Mouse (Mus musculus): ENCODE data around the gene Ppp2r2c. TPM values are rescaled to one million over a fixed set of nuclear protein-coding genes. Genes with fewer than 3 reads are reported as not detected.
A peak's percentile ranks its signal among the peaks of the same experiment; 100 is the strongest.

The Ppp2r2c gene
- polyA plus RNA-seq (2016; fragmentation: Nextera tagmentation; extraction: Ambion mirVana): 3.2 and 3.3 TPM in 2 replicates

GRCm38 (mm10) chr5:36868266-36869090, at the start of gene Ppp2r2c:
Ppp2r2c (plus strand) TSS chr5:36868513.
- H3K9ac ChIP-seq (replicated peaks): peak within 1 kb of the TSS; percentile 43
- WGBS: 1% methylated on average over 90 of the region's 108 CpGs
- H3K9me3 ChIP-seq: no peaks in the 10 kb centered on the region
- peak within 1 kb of the TSS; percentile 49 for H3K4me3 ChIP-seq
- H3K27me3 ChIP-seq: peaks cover 95% of the 10 kb centered on the region
- ATAC-seq (ENCODE audit: low FRiP score, low read depth): no peak
- H3K36me3 ChIP-seq: no peaks in the 10 kb centered on the region
- H3K4me1 ChIP-seq: peaks cover 25% of the 10 kb centered on the region
- no peak within 1 kb of the TSS for H3K27ac ChIP-seq (replicated peaks)
- peak within 1 kb of the TSS; percentile 70 for H3K4me2 ChIP-seq (replicated peaks)

GRCm38 (mm10) chr5:36819742-36820141, 48.6 kb upstream of the Ppp2r2c start:
- H3K9me3 ChIP-seq: no peaks in the 10 kb centered on the region
- H3K27me3 ChIP-seq: no peaks in the 10 kb centered on the region
- no peak overlapping the region for H3K4me3 ChIP-seq
- H3K4me2 ChIP-seq (replicated peaks): no peak overlapping the region
- no peak overlapping the region for H3K27ac ChIP-seq (replicated peaks)
- H3K36me3 ChIP-seq: peaks cover 29% of the 10 kb centered on the region; the same call in 1 of the 2 replicates
- no peak for ATAC-seq (ENCODE audit: low FRiP score, low read depth)
- no peaks in the 10 kb centered on the region for H3K4me1 ChIP-seq
- WGBS: 93% methylated on average over 5 of the region's 5 CpGs
- no peak overlapping the region for H3K9ac ChIP-seq (replicated peaks)

- WGBS: 45% methylated on average over 6 of the region's 6 CpGs
- H3K4me3 ChIP-seq: no peak overlapping the region
- no peak for ATAC-seq (ENCODE audit: low FRiP score, low read depth)
- no peaks in the 10 kb centered on the region for H3K9me3 ChIP-seq
- no peaks in the 10 kb centered on the region for H3K4me1 ChIP-seq
- H3K27ac ChIP-seq (replicated peaks): no peak overlapping the region
- no peak overlapping the region for H3K4me2 ChIP-seq (replicated peaks)
- H3K9ac ChIP-seq (replicated peaks): no peak overlapping the region
- no peaks in the 10 kb centered on the region for H3K27me3 ChIP-seq
- H3K36me3 ChIP-seq: peaks cover 29% of the 10 kb centered on the region; the same call in 1 of the 2 replicates
Measured at GRCm38 (mm10) chr5:36820142-36820541, 48.2 kb upstream of the Ppp2r2c start.

- Histone ChIP-seq H3K36me3 (peaks cover 40% of the 10 kb centered on the region; the same call in 1 of the 2 replicates), H3K9me3 (no peaks in the 10 kb centered on the region), H3K4me3 (no peak overlapping the region), H3K27me3 (no peaks in the 10 kb centered on the region), H3K4me1 (no peaks in the 10 kb centered on the region), H3K9ac (replicated peaks) (no peak overlapping the region), H3K27ac (replicated peaks) (no peak overlapping the region), H3K4me2 (replicated peaks) (no peak overlapping the region)
- 95% methylated on average over 4 of the region's 4 CpGs for WGBS
- ATAC-seq (ENCODE audit: low FRiP score, low read depth): no peak
Measured at GRCm38 (mm10) chr5:36822907-36823306, 45.4 kb upstream of the Ppp2r2c start.

- WGBS: 84% methylated on average over 4 of the region's 4 CpGs
- H3K9ac ChIP-seq (replicated peaks): no peak overlapping the region
- no peak for ATAC-seq (ENCODE audit: low FRiP score, low read depth)
- H3K27me3 ChIP-seq: no peaks in the 10 kb centered on the region
- H3K36me3 ChIP-seq: peaks cover 16% of the 10 kb centered on the region; the same call in 1 of the 2 replicates
- H3K27ac ChIP-seq (replicated peaks): no peak overlapping the region
- H3K4me2 ChIP-seq (replicated peaks): no peak overlapping the region
- no peak overlapping the region for H3K4me3 ChIP-seq
- no peaks in the 10 kb centered on the region for H3K9me3 ChIP-seq
- peaks cover 11% of the 10 kb centered on the region; the same call in 1 of the 2 replicates for H3K4me1 ChIP-seq
Measured at GRCm38 (mm10) chr5:36829098-36829497, 39.2 kb upstream of the Ppp2r2c start.

- Histone ChIP-seq H3K27me3 (no peaks in the 10 kb centered on the region), H3K27ac (replicated peaks) (no peak within 1 kb of the TSS), H3K4me1 (peaks cover 11% of the 10 kb centered on the region; the same call in 1 of the 2 replicates), H3K36me3 (peaks cover 14% of the 10 kb centered on the region; the same call in 1 of the 2 replicates), H3K9me3 (no peaks in the 10 kb centered on the region), H3K9ac (replicated peaks) (peak within 1 kb of the TSS; percentile 59), H3K4me2 (replicated peaks) (peak within 1 kb of the TSS; percentile 72), H3K4me3 (peak within 1 kb of the TSS; percentile 63)
- ATAC-seq (ENCODE audit: low FRiP score, low read depth): peak; percentile 87
- 4% methylated on average over 46 of the region's 46 CpGs for WGBS
Measured at GRCm38 (mm10) chr5:36829913-36830879, 38.1 kb upstream of the Ppp2r2c start, which contains the start of gene Man2b2. Man2b2 (minus strand) TSS chr5:36830653.

GRCm38 (mm10) chr5:36831272-36831671, 37.0 kb upstream of the Ppp2r2c start:
- Histone ChIP-seq H3K27me3 (no peaks in the 10 kb centered on the region), H3K27ac (replicated peaks) (no peak overlapping the region), H3K36me3 (0 out of 2 replicates have a peak, but pooled peaks cover 5% of the 10 kb centered on the region), H3K4me2 (replicated peaks) (peak overlapping the region; percentile 72; the same call in 1 of the 2 replicates), H3K9me3 (no peaks in the 10 kb centered on the region), H3K4me3 (no peak overlapping the region; the same call in 1 of the 2 replicates), H3K4me1 (peaks cover 11% of the 10 kb centered on the region; the same call in 1 of the 2 replicates), H3K9ac (replicated peaks) (no peak overlapping the region)
- ATAC-seq (ENCODE audit: low FRiP score, low read depth): peak; percentile 36
- WGBS: 65% methylated on average over 7 of the region's 7 CpGs

GRCm38 (mm10) chr5:36835933-36836332, 32.4 kb upstream of the Ppp2r2c start:
- Histone ChIP-seq H3K27me3 (peaks cover 8% of the 10 kb centered on the region; the same call in 1 of the 2 replicates), H3K9ac (replicated peaks) (no peak overlapping the region), H3K27ac (replicated peaks) (no peak overlapping the region), H3K36me3 (no peaks in the 10 kb centered on the region), H3K4me3 (no peak overlapping the region), H3K9me3 (no peaks in the 10 kb centered on the region), H3K4me2 (replicated peaks) (no peak overlapping the region), H3K4me1 (no peaks in the 10 kb centered on the region)
- no peak for ATAC-seq (ENCODE audit: low FRiP score, low read depth)
- WGBS: 4% methylated on average over 6 of the region's 6 CpGs

GRCm38 (mm10) chr5:36839032-36839431, 29.3 kb upstream of the Ppp2r2c start:
- H3K36me3 ChIP-seq: no peaks in the 10 kb centered on the region
- no peaks in the 10 kb centered on the region for H3K9me3 ChIP-seq
- no peak overlapping the region for H3K4me2 ChIP-seq (replicated peaks)
- H3K4me3 ChIP-seq: no peak overlapping the region
- H3K4me1 ChIP-seq: no peaks in the 10 kb centered on the region
- no peak for ATAC-seq (ENCODE audit: low FRiP score, low read depth)
- WGBS: 82% methylated on average over 2 of the region's 2 CpGs
- peaks cover 8% of the 10 kb centered on the region; the same call in 1 of the 2 replicates for H3K27me3 ChIP-seq
- H3K9ac ChIP-seq (replicated peaks): no peak overlapping the region
- no peak overlapping the region for H3K27ac ChIP-seq (replicated peaks)

- Histone ChIP-seq H3K27ac (replicated peaks) (no peak overlapping the region), H3K4me2 (replicated peaks) (no peak overlapping the region), H3K4me3 (no peak overlapping the region), H3K9ac (replicated peaks) (no peak overlapping the region), H3K27me3 (peaks cover 8% of the 10 kb centered on the region; the same call in 1 of the 2 replicates), H3K4me1 (no peaks in the 10 kb centered on the region), H3K9me3 (no peaks in the 10 kb centered on the region), H3K36me3 (no peaks in the 10 kb centered on the region)
- 76% methylated on average over 8 of the region's 8 CpGs for WGBS
- no peak for ATAC-seq (ENCODE audit: low FRiP score, low read depth)
Measured at GRCm38 (mm10) chr5:36839602-36840001, 28.7 kb upstream of the Ppp2r2c start.

- no peak overlapping the region for H3K9ac ChIP-seq (replicated peaks)
- H3K4me3 ChIP-seq: no peak overlapping the region
- ATAC-seq (ENCODE audit: low FRiP score, low read depth): no peak
- no peaks in the 10 kb centered on the region for H3K9me3 ChIP-seq
- 85% methylated on average over 7 of the region's 7 CpGs for WGBS
- no peak overlapping the region for H3K27ac ChIP-seq (replicated peaks)
- H3K36me3 ChIP-seq: no peaks in the 10 kb centered on the region
- H3K27me3 ChIP-seq: peaks cover 8% of the 10 kb centered on the region; the same call in 1 of the 2 replicates
- H3K4me1 ChIP-seq: no peaks in the 10 kb centered on the region
- no peak overlapping the region for H3K4me2 ChIP-seq (replicated peaks)
Measured at GRCm38 (mm10) chr5:36840092-36840491, 28.2 kb upstream of the Ppp2r2c start.

All from midbrain, embryonic 12.5 days (tissue).